Mouse (Mus musculus): ENCODE measurements around the gene Fam136a. TPM values are rescaled to one million over a fixed set of nuclear protein-coding genes. Genes with fewer than 3 reads are reported as not detected.

Gene Fam136a
- polyA plus RNA-seq, 1 experiment from 2014 or later: 112 TPM

DNA sequence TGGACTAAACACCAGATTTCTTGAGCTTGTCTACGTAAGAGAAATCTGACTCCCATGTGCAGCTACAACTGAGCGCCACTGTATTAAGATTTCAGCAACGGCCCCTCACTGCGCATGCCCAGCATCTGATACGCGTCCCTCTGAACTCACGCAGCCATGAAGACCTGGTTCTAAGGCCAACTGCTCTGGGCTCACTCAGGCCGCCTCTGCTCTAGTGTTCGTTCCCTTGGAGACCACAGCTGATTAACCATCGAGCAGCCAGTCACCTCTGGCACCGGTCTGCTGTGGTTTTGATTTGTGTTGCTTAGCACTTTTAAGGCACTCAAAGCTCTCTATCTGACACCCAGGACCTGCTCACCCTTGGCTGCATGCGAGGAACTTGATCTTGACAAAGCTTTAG, 21.9 kb downstream of the Fam136a start:
- Histone ChIP-seq H3K27ac (ENCODE audit: low read depth, low read length) (no peak overlapping the region), H3K4me2 (ENCODE audit: low read length) (no peak overlapping the region), H3K9me3 (ENCODE audit: control insufficient read depth, low read length) (no peaks in the 10 kb centered on the region), H3K36me3 (ENCODE audit: control insufficient read depth, insufficient read depth, low read length) (peaks cover 44% of the 10 kb centered on the region), H3K27me3 (replicated peaks; ENCODE audit: control insufficient read depth, insufficient read depth, low read length) (no peaks in the 10 kb centered on the region), H3K4me3 (ENCODE audit: low read length) (no peak overlapping the region), H3K9ac (ENCODE audit: low read depth, low read length) (no peak overlapping the region), H3K4me1 (ENCODE audit: control insufficient read depth, insufficient read depth, low read depth, low read length) (no peaks in the 10 kb centered on the region)
- WGBS: 86% methylated on average over 12 of the region's 12 CpGs
- no peak for ATAC-seq

DNA sequence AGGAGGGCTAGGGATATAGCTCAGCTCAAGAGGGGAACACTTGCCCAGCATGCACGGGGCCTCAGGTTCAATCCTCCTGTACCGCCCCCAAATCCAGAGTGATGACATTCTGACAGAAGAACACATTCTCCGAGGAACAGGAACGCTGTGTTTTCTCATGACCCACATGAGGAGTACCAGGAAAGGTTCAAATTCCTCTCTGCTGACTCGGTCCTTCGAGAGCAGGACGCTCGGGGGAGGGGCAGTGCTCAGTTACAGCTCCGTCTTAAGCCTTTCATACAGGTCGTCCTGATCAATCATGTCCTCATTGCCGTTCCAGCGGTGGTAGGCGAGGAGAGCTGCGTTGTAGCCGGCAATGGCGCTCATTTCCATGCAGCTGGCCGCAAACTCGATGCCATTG, 23.0 kb downstream of the Fam136a start:
- no peaks in the 10 kb centered on the region for H3K4me1 ChIP-seq (ENCODE audit: control insufficient read depth, insufficient read depth, low read depth, low read length)
- no peak overlapping the region for H3K4me2 ChIP-seq (ENCODE audit: low read length)
- no peak overlapping the region for H3K9ac ChIP-seq (ENCODE audit: low read depth, low read length)
- no peak overlapping the region for H3K27ac ChIP-seq (ENCODE audit: low read depth, low read length)
- no peaks in the 10 kb centered on the region for H3K9me3 ChIP-seq (ENCODE audit: control insufficient read depth, low read length)
- 82% methylated on average over 18 of the region's 18 CpGs for WGBS
- H3K27me3 ChIP-seq (replicated peaks; ENCODE audit: control insufficient read depth, insufficient read depth, low read length): no peaks in the 10 kb centered on the region
- no peak for ATAC-seq
- no peak overlapping the region for H3K4me3 ChIP-seq (ENCODE audit: low read length)
- H3K36me3 ChIP-seq (ENCODE audit: control insufficient read depth, insufficient read depth, low read length): peaks cover 45% of the 10 kb centered on the region

DNA sequence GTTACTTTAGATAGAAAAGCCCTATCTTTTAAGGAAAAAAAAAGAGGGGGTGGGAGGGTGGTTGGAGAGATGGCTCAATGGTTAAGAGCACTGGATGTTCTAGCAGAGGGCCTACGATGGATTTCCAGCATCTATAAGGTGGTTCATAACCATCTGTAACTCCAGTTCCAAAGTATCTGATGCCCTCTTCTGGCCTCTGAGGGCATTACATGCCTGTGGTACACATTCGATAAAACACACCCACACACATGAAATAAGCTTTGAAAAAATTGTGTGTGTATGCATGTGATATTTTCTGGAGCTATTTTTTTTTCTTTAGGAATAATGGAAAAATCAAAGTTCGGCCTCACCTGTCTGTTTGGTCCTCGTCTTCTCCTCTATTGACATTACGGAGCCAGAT, 25.9 kb downstream of the Fam136a start:
- Histone ChIP-seq H3K27ac (ENCODE audit: low read depth, low read length) (no peak overlapping the region), H3K4me1 (ENCODE audit: control insufficient read depth, insufficient read depth, low read depth, low read length) (peaks cover 17% of the 10 kb centered on the region), H3K9me3 (ENCODE audit: control insufficient read depth, low read length) (no peaks in the 10 kb centered on the region), H3K9ac (ENCODE audit: low read depth, low read length) (no peak overlapping the region), H3K36me3 (ENCODE audit: control insufficient read depth, insufficient read depth, low read length) (peaks cover 44% of the 10 kb centered on the region), H3K4me3 (ENCODE audit: low read length) (no peak overlapping the region), H3K4me2 (ENCODE audit: low read length) (no peak overlapping the region), H3K27me3 (replicated peaks; ENCODE audit: control insufficient read depth, insufficient read depth, low read length) (no peaks in the 10 kb centered on the region)
- no peak for ATAC-seq
- 95% methylated on average over 5 of the region's 5 CpGs for WGBS

DNA sequence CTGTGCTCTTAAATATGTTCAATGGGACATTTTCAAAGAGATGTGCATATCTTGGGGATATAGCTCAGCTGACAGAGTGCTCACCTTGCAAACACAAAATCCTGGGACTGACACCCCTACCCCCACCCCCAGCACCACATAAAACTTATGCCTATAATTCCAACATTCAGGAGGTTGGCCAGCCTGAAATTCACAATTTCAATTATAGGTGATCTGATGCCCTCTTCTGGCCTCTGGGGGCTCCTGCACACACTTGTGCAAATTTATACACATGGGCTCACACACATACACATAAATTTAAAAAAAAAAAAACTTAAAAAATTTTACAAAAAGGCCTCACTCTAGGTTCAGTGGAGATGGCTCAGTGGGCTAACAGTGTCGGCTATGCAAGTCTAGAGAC, 27.7 kb downstream of the Fam136a start:
- Histone ChIP-seq H3K4me3 (ENCODE audit: low read length) (no peak overlapping the region), H3K27ac (ENCODE audit: low read depth, low read length) (no peak overlapping the region), H3K36me3 (ENCODE audit: control insufficient read depth, insufficient read depth, low read length) (peaks cover 39% of the 10 kb centered on the region), H3K4me1 (ENCODE audit: control insufficient read depth, insufficient read depth, low read depth, low read length) (peaks cover 25% of the 10 kb centered on the region), H3K4me2 (ENCODE audit: low read length) (no peak overlapping the region), H3K9ac (ENCODE audit: low read depth, low read length) (no peak overlapping the region), H3K27me3 (replicated peaks; ENCODE audit: control insufficient read depth, insufficient read depth, low read length) (no peaks in the 10 kb centered on the region), H3K9me3 (ENCODE audit: control insufficient read depth, low read length) (no peaks in the 10 kb centered on the region)
- no peak for ATAC-seq
- 100% methylated on average over 1 of the region's 1 CpGs for WGBS

DNA sequence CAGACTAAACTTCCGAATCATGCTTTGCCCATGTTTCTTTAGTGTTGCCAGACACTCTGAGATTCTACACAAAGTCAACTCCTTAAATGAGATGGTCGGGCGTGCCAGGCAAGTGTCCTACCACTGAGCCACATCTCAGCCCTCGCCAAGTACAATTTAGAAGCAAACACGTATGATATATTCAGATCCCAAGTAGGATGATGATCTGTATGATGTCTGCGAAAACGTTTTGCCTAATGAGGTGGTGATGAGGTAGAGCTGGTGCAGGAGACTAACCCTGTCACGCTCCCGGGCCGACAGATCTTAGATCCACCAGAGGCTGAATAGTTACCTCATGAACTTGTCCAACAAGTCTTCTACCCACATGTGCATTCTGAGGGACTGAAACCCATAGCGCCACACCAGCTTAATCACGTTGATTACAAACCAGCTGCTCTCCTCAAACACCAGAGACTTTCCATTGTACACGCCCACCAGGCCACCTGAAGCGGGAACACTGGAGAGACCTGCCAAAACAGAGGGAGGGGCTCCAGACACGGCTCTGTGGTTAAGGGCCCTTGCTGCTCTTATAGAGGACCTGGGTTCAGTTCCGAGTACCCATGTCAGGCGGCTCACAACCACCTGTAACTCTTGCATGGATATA, 28.8 kb downstream of the Fam136a start:
- no peak for ATAC-seq
- peaks cover 25% of the 10 kb centered on the region for H3K4me1 ChIP-seq (ENCODE audit: control insufficient read depth, insufficient read depth, low read depth, low read length)
- H3K9me3 ChIP-seq (ENCODE audit: control insufficient read depth, low read length): no peaks in the 10 kb centered on the region
- peaks cover 29% of the 10 kb centered on the region for H3K36me3 ChIP-seq (ENCODE audit: control insufficient read depth, insufficient read depth, low read length)
- 91% methylated on average over 17 of the region's 17 CpGs for WGBS
- H3K9ac ChIP-seq (ENCODE audit: low read depth, low read length): no peak overlapping the region
- no peak overlapping the region for H3K4me2 ChIP-seq (ENCODE audit: low read length)
- no peak overlapping the region for H3K27ac ChIP-seq (ENCODE audit: low read depth, low read length)
- no peaks in the 10 kb centered on the region for H3K27me3 ChIP-seq (replicated peaks; ENCODE audit: control insufficient read depth, insufficient read depth, low read length)
- H3K4me3 ChIP-seq (ENCODE audit: low read length): no peak overlapping the region

DNA sequence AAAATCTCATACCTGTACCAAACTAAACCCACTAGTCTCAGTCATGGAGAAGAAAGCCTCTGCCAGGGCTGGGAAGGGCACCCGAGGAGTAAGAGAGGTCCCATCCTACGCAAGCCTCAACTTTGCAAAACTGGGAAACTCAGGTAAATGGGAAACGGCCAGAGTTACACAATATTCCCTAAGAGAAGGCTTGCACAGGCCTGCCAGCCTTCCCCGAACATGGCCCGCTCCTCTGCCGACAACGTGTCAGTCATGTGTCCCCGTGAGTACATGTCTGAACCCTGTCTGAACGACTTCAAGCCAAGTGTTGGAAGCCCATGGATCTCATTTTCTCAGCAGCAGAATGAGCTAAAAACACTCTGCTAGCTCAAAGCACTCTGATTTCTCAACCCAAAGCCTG, 29.6 kb downstream of the Fam136a start:
- Histone ChIP-seq H3K4me1 (ENCODE audit: control insufficient read depth, insufficient read depth, low read depth, low read length) (peaks cover 25% of the 10 kb centered on the region), H3K9ac (ENCODE audit: low read depth, low read length) (0 out of 2 replicates have a peak overlapping the region, but pooled peaks have one; percentile 5), H3K36me3 (ENCODE audit: control insufficient read depth, insufficient read depth, low read length) (peaks cover 24% of the 10 kb centered on the region), H3K9me3 (ENCODE audit: control insufficient read depth, low read length) (no peaks in the 10 kb centered on the region), H3K4me2 (ENCODE audit: low read length) (peak overlapping the region; percentile 80), H3K27me3 (replicated peaks; ENCODE audit: control insufficient read depth, insufficient read depth, low read length) (no peaks in the 10 kb centered on the region), H3K4me3 (ENCODE audit: low read length) (peak overlapping the region; percentile 83), H3K27ac (ENCODE audit: low read depth, low read length) (no peak overlapping the region)
- ATAC-seq: no peak
- WGBS: 82% methylated on average over 9 of the region's 9 CpGs

DNA sequence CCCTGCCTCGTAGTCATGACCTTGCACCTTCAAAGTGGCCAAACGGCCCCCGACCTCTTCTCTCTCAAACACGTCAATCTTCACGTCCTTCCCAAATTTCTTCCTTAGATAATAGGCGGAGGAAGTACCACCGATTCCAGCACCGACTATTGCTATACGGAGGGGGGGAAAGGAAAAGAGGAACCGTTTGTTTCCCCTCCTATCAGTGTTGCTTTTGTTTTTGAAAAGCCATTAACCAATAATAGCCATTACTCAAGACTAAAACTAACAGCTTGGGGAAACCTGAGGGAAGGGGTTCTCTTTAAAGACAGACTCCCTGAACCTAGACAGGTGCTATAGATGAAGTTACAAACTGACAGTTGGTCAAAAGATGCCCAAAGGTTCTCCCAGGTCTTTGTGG, 30.5 kb downstream of the Fam136a start:
- H3K27ac ChIP-seq (ENCODE audit: low read depth, low read length): peak overlapping the region; percentile 94
- peaks cover 28% of the 10 kb centered on the region for H3K4me1 ChIP-seq (ENCODE audit: control insufficient read depth, insufficient read depth, low read depth, low read length)
- H3K9me3 ChIP-seq (ENCODE audit: control insufficient read depth, low read length): no peaks in the 10 kb centered on the region
- H3K4me3 ChIP-seq (ENCODE audit: low read length): peak overlapping the region; percentile 83
- 17% methylated on average over 10 of the region's 10 CpGs for WGBS
- peak overlapping the region; percentile 80 for H3K4me2 ChIP-seq (ENCODE audit: low read length)
- peak overlapping the region; percentile 94 for H3K9ac ChIP-seq (ENCODE audit: low read depth, low read length)
- peaks cover 15% of the 10 kb centered on the region for H3K36me3 ChIP-seq (ENCODE audit: control insufficient read depth, insufficient read depth, low read length)
- ATAC-seq: no peak
- H3K27me3 ChIP-seq (replicated peaks; ENCODE audit: control insufficient read depth, insufficient read depth, low read length): no peaks in the 10 kb centered on the region

DNA sequence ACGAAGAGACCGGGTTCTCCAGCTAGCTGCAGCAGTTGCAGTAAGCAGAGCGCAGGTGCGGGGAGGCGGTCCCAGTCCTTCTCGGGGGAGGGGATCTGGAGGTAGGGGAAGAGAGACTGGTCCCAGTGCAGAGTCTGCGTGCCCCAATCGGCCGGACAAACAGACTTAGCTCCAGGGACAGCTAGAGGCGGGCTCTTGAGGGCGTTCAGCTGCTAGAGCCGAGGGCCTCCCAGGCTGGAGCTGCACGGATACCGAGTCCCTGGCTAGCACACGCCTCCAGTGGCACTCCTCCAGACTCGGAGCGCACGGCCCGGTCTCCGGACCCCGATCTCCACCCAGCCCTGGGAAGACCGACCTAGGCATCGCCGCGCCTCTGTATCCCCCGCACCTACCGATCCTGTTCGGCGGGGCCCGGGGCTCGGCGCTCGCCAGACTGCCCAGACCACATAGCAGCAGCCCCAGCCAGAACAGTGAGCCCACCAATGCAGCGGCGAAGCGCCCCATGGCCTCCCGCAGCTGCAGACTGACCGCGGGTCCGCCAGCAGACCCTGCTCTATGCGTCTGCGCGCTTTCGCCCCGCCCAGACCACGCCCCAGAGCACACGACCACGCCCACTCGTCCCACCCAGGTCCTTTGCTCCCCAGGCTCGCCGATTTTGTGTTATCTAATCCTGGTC, 31.3 kb downstream of the Fam136a start, which contains the start of gene Pcyox1:
Pcyox1 (minus strand) TSS at position 574 of the 676 bp plus-strand sequence.
- Histone ChIP-seq H3K4me1 (ENCODE audit: control insufficient read depth, insufficient read depth, low read depth, low read length) (peaks cover 28% of the 10 kb centered on the region), H3K36me3 (ENCODE audit: control insufficient read depth, insufficient read depth, low read length) (peaks cover 8% of the 10 kb centered on the region), H3K27ac (ENCODE audit: low read depth, low read length) (peak within 1 kb of the TSS; percentile 94), H3K9ac (ENCODE audit: low read depth, low read length) (peak within 1 kb of the TSS; percentile 94), H3K4me3 (ENCODE audit: low read length) (peak within 1 kb of the TSS; percentile 83), H3K4me2 (ENCODE audit: low read length) (peak within 1 kb of the TSS; percentile 80), H3K27me3 (replicated peaks; ENCODE audit: control insufficient read depth, insufficient read depth, low read length) (no peaks in the 10 kb centered on the region), H3K9me3 (ENCODE audit: control insufficient read depth, low read length) (no peaks in the 10 kb centered on the region)
- WGBS: under 1% methylated on average over 39 of the region's 51 CpGs
- peak; percentile 93 for ATAC-seq

DNA sequence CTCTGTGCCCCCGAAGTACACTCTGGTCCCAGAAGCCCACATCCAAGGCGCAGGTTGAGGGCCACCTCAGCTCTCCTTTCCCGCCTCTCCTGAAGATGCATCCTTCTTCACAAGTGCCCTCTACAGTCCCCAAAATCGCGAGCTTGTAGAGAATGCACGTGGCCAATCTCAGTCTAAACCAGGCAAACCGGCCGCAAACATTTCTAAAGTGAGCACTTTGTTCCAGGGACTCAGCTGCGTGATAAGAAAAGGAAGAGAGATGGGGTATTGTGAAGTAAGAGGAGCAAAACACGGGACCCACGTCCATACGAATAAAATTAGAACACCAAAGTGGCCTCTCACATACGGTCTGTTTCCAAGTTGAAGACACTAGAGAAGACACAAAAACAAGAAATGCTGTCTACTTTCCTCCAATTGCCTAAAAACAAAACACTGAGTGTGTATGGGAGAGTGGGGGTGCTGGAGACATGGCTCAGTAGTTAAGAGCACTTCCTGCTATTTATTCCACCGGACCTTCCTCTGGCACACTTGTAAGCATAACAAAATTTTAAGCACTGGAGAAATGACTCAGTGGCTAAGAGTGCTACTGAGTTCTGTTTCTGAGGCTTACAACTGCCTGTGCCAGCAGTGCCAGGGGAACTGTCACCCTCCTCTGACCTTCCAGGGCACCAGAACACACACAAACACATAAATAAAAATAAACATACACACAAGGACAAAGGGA, 32.0 kb downstream of the Fam136a start:
- H3K9ac ChIP-seq (ENCODE audit: low read depth, low read length): peak overlapping the region; percentile 94
- peaks cover 28% of the 10 kb centered on the region for H3K4me1 ChIP-seq (ENCODE audit: control insufficient read depth, insufficient read depth, low read depth, low read length)
- no peaks in the 10 kb centered on the region for H3K9me3 ChIP-seq (ENCODE audit: control insufficient read depth, low read length)
- peak overlapping the region; percentile 80 for H3K4me2 ChIP-seq (ENCODE audit: low read length)
- peak overlapping the region; percentile 83 for H3K4me3 ChIP-seq (ENCODE audit: low read length)
- H3K27me3 ChIP-seq (replicated peaks; ENCODE audit: control insufficient read depth, insufficient read depth, low read length): no peaks in the 10 kb centered on the region
- WGBS: 5% methylated on average over 14 of the region's 14 CpGs
- ATAC-seq: peak; percentile 66
- H3K36me3 ChIP-seq (ENCODE audit: control insufficient read depth, insufficient read depth, low read length): peaks cover 4% of the 10 kb centered on the region; the same call in 1 of the 2 replicates
- peak overlapping the region; percentile 94 for H3K27ac ChIP-seq (ENCODE audit: low read depth, low read length)
